Mouse (Mus musculus) thymus, postnatal 4 days (tissue): ENCODE measurements around the gene Tcf23.
"Not testable (repeated sequence)": the region's sequence is repeated elsewhere in the genome, so short reads cannot be mapped to it uniquely, and the experiment has no call there.

Experiments
- DNase-seq: peaks from one replicate; pipeline ENCODE4 v3.0.0; 2021

Tcf23 gene

GRCm38 (mm10) chr5:31000122-31000521 is 31.7 kb downstream of the Tcf23 start:
- no peak for DNase-seq

GRCm38 (mm10) chr5:31000993-31001392 is 32.5 kb downstream of the Tcf23 start:
- no peak for DNase-seq

- peak; percentile 48 for DNase-seq
Measured at GRCm38 (mm10) chr5:31001560-31001959, 33.1 kb downstream of the Tcf23 start.

DNA sequence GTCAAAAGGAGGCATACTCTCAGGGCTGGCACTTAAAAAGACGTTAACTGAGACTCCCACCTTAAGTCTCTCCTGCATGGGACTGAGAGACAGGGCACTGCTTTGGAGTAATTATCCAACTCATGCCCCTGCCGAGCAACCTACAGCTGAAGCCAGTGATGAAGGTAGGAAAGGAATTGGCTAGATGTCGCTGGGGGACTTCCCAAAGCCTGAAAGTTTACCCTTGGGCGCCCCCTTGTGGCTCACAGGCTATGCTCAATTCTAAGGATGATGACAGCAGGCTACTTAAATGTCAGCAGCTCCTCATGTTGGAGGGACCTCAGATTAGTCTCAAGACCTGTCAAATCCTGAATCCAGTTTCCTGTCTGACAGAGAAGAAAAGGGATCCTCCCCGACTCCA is 35.7 kb downstream of the Tcf23 start:
- DNase-seq, result peak; percentile 96

DNA sequence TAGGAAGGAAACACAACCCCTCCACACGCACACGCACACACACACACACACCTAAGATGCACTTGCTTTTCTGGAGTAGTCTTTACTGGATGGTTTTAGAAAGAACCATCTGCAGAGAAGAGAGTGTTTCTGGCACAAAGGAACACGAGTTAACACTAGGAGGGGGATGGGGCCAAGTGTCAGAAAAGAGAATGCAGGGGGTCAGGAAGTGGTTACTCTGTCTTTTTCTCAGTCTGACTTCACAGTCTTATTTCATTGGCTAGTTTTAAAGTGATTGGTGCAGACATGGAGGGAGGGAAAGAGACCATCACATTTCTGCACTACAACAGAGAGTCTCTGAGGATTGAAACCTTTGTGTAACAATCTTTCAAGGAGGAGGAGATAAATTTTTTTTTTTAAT is 44.3 kb downstream of the Tcf23 start:
- DNase-seq, result peak; percentile 63

- no peak for DNase-seq
Measured at GRCm38 (mm10) chr5:31015913-31016312, 47.5 kb downstream of the Tcf23 start.

DNA sequence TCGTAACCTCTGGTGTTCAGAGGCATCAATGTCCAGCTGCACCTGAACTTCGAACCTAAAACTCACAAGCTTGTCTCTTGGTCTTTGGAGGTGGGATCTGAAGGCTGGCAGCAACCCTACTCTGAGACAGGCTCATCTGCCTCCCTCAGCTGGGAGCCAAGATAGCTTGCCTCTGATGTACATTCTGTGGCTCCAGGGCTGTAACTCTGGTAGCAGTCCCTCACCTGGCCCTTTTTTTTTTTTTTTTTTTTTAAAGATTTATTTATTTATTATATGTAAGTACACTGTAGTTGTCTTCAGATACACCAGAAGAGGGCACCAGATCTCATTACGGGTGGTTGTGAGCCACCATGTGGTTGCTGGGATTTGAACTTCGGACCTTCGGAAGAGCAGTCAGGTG is 53.3 kb downstream of the Tcf23 start:
- DNase-seq, result not testable (repeated sequence)

GRCm38 (mm10) chr5:31022690-31023089 is 54.2 kb downstream of the Tcf23 start:
- no peak for DNase-seq

- DNase-seq, result no peak
Measured at GRCm38 (mm10) chr5:31023254-31023653, 54.8 kb downstream of the Tcf23 start.

GRCm38 (mm10) chr5:31024641-31025040 is 56.2 kb downstream of the Tcf23 start:
- no peak for DNase-seq
